In the genomic region with DNA sequence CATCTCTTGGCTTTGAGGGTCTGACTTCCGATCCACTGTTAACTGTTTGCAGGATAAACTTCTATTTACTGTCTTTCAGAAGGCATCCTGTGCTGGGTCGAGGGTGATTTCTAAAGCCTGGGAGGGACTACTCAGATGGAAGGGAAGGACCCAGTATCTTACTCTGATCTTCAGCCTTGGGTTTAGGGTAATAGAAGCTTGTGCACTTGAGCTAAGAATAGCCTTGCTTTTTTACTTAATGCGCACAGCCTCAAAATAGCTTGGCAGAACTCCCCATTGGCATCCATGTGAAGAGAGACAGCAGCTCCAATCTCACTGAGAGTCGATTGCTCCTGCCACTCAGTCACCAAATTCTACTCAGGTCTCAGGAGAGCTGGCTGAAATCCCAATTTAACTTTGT, we compare ENCODE assay signal across 11 mouse cellular contexts. TPM values are rescaled to one million over a fixed set of nuclear protein-coding genes. Genes with fewer than 3 reads are reported as not detected.
DNase-seq lines count a peak whose midpoint lies in the region; ATAC-seq lines count a peak whose summit lies in the region.
"Had no signal": no experiment of that assay in that cellular context is flagged by ENCODE, and none has a peak within 500 bp of the region (broad histone marks: within the 10 kb centered on the region; RNA-seq: fewer than 3 reads in every experiment).

No protein-coding gene starts in this region.

- H3K9ac ChIP-seq in forebrain, embryonic 13.5 days: no peak overlapping the region
- H3K9ac ChIP-seq in hindbrain, embryonic 14.5 days: no peak overlapping the region
- H3K9ac ChIP-seq: stomach, embryonic 15.5 days had no signal

- ATAC-seq in forebrain, embryonic 13.5 days: peak; percentile 57; the same call in 1 of the 2 replicates
- ATAC-seq in hindbrain, embryonic 14.5 days (ENCODE audit: low FRiP score): no peak

- no peaks in the 10 kb centered on the region for H3K9me3 ChIP-seq in forebrain, embryonic 13.5 days (replicated peaks)
- H3K9me3 ChIP-seq in forebrain, embryonic 10.5 days: no peaks in the 10 kb centered on the region
- no peaks in the 10 kb centered on the region for H3K9me3 ChIP-seq in limb, embryonic 10.5 days (replicated peaks)
- no peaks in the 10 kb centered on the region for H3K9me3 ChIP-seq in hindbrain, embryonic 14.5 days (ENCODE audit: control insufficient read depth, low read length)
- H3K9me3 ChIP-seq: stomach, embryonic 15.5 days had no signal

- no peak for DNase-seq in forebrain, embryonic 10.5 days (ENCODE audit: extremely low spot score, low spot score)
- DNase-seq in right cerebral cortex, postnatal 10 days (ENCODE audit: low spot score in 2 of 2): peak; percentile 44 to 52
- no peak for DNase-seq in right cerebral cortex, postnatal 36 days (ENCODE audit: low spot score in 2 of 2)
- DNase-seq in heart, adult 9 months (ENCODE audit: low spot score in 2 of 2): peak; percentile 57 to 75
- DNase-seq in lung, postnatal 25 days (ENCODE audit: low spot score): peak; percentile 29
- no peak for DNase-seq in limb, embryonic 10.5 days (ENCODE audit: low spot score)
- DNase-seq in hindbrain, embryonic 14.5 days (ENCODE audit: low spot score): no peak
- DNase-seq: cerebellum, adult 18-20 months had no signal

- no peaks in the 10 kb centered on the region for H3K4me1 ChIP-seq in forebrain, embryonic 13.5 days
- H3K4me1 ChIP-seq in forebrain, embryonic 10.5 days: no peaks in the 10 kb centered on the region
- H3K4me1 ChIP-seq in limb, embryonic 10.5 days: peaks cover 6% of the 10 kb centered on the region
- H3K4me1 ChIP-seq in hindbrain, embryonic 14.5 days (replicated peaks; ENCODE audit: control insufficient read depth, insufficient read depth, low read length): peaks cover 7% of the 10 kb centered on the region; the same call in 1 of the 2 replicates
- H3K4me1 ChIP-seq: stomach, embryonic 15.5 days had no signal

- no peak overlapping the region for H3K4me3 ChIP-seq in forebrain, embryonic 13.5 days
- no peak overlapping the region for H3K4me3 ChIP-seq in forebrain, embryonic 10.5 days
- H3K4me3 ChIP-seq in limb, embryonic 10.5 days: no peak overlapping the region
- no peak overlapping the region for H3K4me3 ChIP-seq in hindbrain, embryonic 14.5 days (replicated peaks; ENCODE audit: low read length)
- H3K4me3 ChIP-seq: megakaryocyte, embryonic 14.5 days; stomach, embryonic 15.5 days had no signal

- H3K4me2 ChIP-seq in forebrain, embryonic 13.5 days: no peak overlapping the region
- no peak overlapping the region for H3K4me2 ChIP-seq in hindbrain, embryonic 14.5 days (replicated peaks)
- H3K4me2 ChIP-seq: stomach, embryonic 15.5 days had no signal

- WGBS in forebrain, embryonic 13.5 days: 55% methylated on average over 4 of the region's 4 CpGs
- WGBS in forebrain, embryonic 10.5 days: 69% methylated on average over 4 of the region's 4 CpGs
- 69% methylated on average over 4 of the region's 4 CpGs for WGBS in limb, embryonic 10.5 days
- WGBS in hindbrain, embryonic 14.5 days: 57% methylated on average over 4 of the region's 4 CpGs

- H3K27ac ChIP-seq in forebrain, embryonic 13.5 days: no peak overlapping the region
- no peak overlapping the region for H3K27ac ChIP-seq in forebrain, embryonic 10.5 days
- H3K27ac ChIP-seq in limb, embryonic 10.5 days: no peak overlapping the region
- H3K27ac ChIP-seq in hindbrain, embryonic 14.5 days: no peak overlapping the region
- H3K27ac ChIP-seq: stomach, embryonic 15.5 days had no signal

- no peaks in the 10 kb centered on the region for H3K36me3 ChIP-seq in forebrain, embryonic 13.5 days (ENCODE audit: poor library complexity, severe bottlenecking)
- H3K36me3 ChIP-seq in forebrain, embryonic 10.5 days (replicated peaks): no peaks in the 10 kb centered on the region
- no peaks in the 10 kb centered on the region for H3K36me3 ChIP-seq in limb, embryonic 10.5 days
- H3K36me3 ChIP-seq in hindbrain, embryonic 14.5 days (replicated peaks; ENCODE audit: control insufficient read depth, insufficient read depth): no peaks in the 10 kb centered on the region
- H3K36me3 ChIP-seq: stomach, embryonic 15.5 days had no signal

- no peaks in the 10 kb centered on the region for H3K27me3 ChIP-seq in forebrain, embryonic 13.5 days
- no peaks in the 10 kb centered on the region for H3K27me3 ChIP-seq in forebrain, embryonic 10.5 days (ENCODE audit: poor library complexity, severe bottlenecking)
- no peaks in the 10 kb centered on the region for H3K27me3 ChIP-seq in limb, embryonic 10.5 days (ENCODE audit: low read depth, poor library complexity, severe bottlenecking)
- H3K27me3 ChIP-seq in hindbrain, embryonic 14.5 days (ENCODE audit: control insufficient read depth, insufficient read depth, low read length): no peaks in the 10 kb centered on the region
- H3K27me3 ChIP-seq: megakaryocyte, embryonic 14.5 days; stomach, embryonic 15.5 days had no signal

RNA-seq across cellular contexts. Expression of gene Nck2, which starts 17.9 kb away (rescaled TPM):
- polyA plus RNA-seq in forebrain, embryonic 13.5 days (2015; fragmentation: Nextera tagmentation; extraction: Ambion mirVana): 34.9 and 36.3 TPM in 2 replicates
- polyA plus RNA-seq in forebrain, embryonic 10.5 days (2016; fragmentation: Nextera tagmentation; extraction: Ambion mirVana): 35.3 and 36.8 TPM in 2 replicates
- 46.5 and 51.5 TPM in 2 replicates for polyA plus RNA-seq in limb, embryonic 10.5 days (2016; fragmentation: Nextera tagmentation; extraction: Ambion mirVana)
- polyA plus RNA-seq in hindbrain, embryonic 14.5 days (2014; fragmentation: Nextera tagmentation; extraction: Ambion mirVana): 37.9 and 40.4 TPM in 2 replicates

Comparison
In these comparisons a context has a peak if more than half of its experiments do, and no peak if none do; other contexts are left out.
1. DNase-seq: peak in right cerebral cortex, postnatal 10 days (2 of 2), heart, adult 9 months (2 of 2) and lung, postnatal 25 days (single experiment); none in forebrain, embryonic 10.5 days (single experiment), right cerebral cortex, postnatal 36 days (0 of 2), limb, embryonic 10.5 days (single experiment) and hindbrain, embryonic 14.5 days (single experiment).